Mouse (Mus musculus) midbrain, embryonic 13.5 days (tissue): ENCODE measurements around the gene Tyrp1. TPM values are rescaled to one million over a fixed set of nuclear protein-coding genes. Genes with fewer than 3 reads are reported as not detected.

Experiments
- polyA plus RNA-seq: library from polyadenylated mRNA; unstranded; fragments of >200 nt; fragmentation: Nextera tagmentation; extraction: Ambion mirVana; gene quantifications from 2 replicates; pipeline ENCODE4 v1.2.1, GENCODE M21; 2015

Gene Tyrp1
- polyA plus RNA-seq, 1 experiment from 2014 or later: 0.20 TPM

Other genes with a start within 250 kb of the Tyrp1 start
- 6.1 TPM in 2 replicates for gene Lurap1l, start 76.5 kb downstream of the Tyrp1 start, polyA plus RNA-seq